Mouse (Mus musculus): ENCODE measurements around the gene Kcne3. TPM values are rescaled to one million over a fixed set of nuclear protein-coding genes. Genes with fewer than 3 reads are reported as not detected.

The Kcne3 gene
- polyA plus RNA-seq, 1 experiment from 2014 or later = 10.0 TPM

GRCm38 (mm10) chr7:100182388-100182787, 6.1 kb downstream of the Kcne3 start:
- H3K4me1 ChIP-seq (replicated peaks) = peaks cover 12% of the 10 kb centered on the region
- no peak overlapping the region for H3K9ac ChIP-seq
- H3K27me3 ChIP-seq (replicated peaks) = peaks cover 47% of the 10 kb centered on the region
- no peaks in the 10 kb centered on the region for H3K9me3 ChIP-seq (replicated peaks)
- no peak overlapping the region for H3K27ac ChIP-seq (ENCODE audit: poor library complexity, severe bottlenecking)
- no peak for ATAC-seq (ENCODE audit: insufficient number of reproducible peaks, low FRiP score)
- no peak overlapping the region for H3K4me3 ChIP-seq
- 65% methylated on average over 3 of the region's 3 CpGs for WGBS
- H3K4me2 ChIP-seq = no peak overlapping the region
- no peaks in the 10 kb centered on the region for H3K36me3 ChIP-seq

GRCm38 (mm10) chr7:100187601-100188000, 11.3 kb downstream of the Kcne3 start:
- Histone ChIP-seq H3K27ac (ENCODE audit: poor library complexity, severe bottlenecking) (no peak overlapping the region), H3K4me2 (no peak overlapping the region), H3K4me3 (no peak overlapping the region), H3K9me3 (replicated peaks) (no peaks in the 10 kb centered on the region), H3K9ac (no peak overlapping the region), H3K4me1 (replicated peaks) (no peaks in the 10 kb centered on the region), H3K36me3 (no peaks in the 10 kb centered on the region), H3K27me3 (replicated peaks) (peaks cover 20% of the 10 kb centered on the region)
- ATAC-seq (ENCODE audit: insufficient number of reproducible peaks, low FRiP score) = no peak
- 17% methylated on average over 7 of the region's 7 CpGs for WGBS

DNA sequence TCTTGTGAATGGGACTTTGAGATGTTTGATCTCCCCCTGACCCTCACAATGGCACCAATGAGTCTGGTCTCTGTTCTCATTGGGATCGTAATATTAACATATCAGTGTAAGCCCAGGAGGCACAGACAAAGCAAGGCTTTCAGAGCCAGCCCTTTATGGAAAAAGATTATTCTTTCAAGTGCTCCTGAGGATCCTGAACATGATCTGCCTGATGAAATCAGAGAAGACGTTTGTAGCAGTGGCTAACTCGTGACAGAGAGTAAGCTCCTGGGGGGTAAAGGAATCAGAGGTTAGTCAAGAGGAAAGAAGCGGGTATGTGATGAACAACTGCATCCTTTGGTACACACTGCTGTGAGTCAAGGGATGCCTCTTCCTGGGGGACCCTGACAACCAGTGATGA, 13.9 kb downstream of the Kcne3 start:
- Histone ChIP-seq H3K4me1 (replicated peaks) (no peaks in the 10 kb centered on the region), H3K36me3 (no peaks in the 10 kb centered on the region), H3K27ac (ENCODE audit: poor library complexity, severe bottlenecking) (no peak overlapping the region), H3K27me3 (replicated peaks) (peaks cover 20% of the 10 kb centered on the region), H3K4me3 (no peak overlapping the region), H3K4me2 (no peak overlapping the region), H3K9ac (no peak overlapping the region), H3K9me3 (replicated peaks) (no peaks in the 10 kb centered on the region)
- WGBS = 52% methylated on average over 4 of the region's 4 CpGs
- ATAC-seq (ENCODE audit: insufficient number of reproducible peaks, low FRiP score) = no peak

DNA sequence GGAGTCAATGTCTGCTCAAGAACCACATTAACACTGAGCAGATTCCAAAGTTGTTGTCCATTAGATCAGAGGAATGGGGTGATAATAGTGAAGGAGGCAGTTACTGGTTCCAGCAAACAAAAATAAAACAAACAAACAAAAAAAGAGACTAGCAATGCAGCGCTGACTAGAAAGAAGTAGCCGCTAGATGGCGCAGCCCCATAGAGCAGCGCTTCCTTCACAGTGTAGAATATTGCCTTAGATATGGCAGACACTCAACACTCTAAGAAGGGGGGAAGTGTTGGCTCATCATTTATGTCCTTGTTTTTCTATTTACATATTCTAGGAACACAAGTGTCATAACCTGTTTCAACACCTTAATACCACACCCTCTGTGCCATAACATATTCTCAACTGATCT, 14.5 kb downstream of the Kcne3 start:
- H3K36me3 ChIP-seq = no peaks in the 10 kb centered on the region
- no peak overlapping the region for H3K4me3 ChIP-seq
- H3K27me3 ChIP-seq (replicated peaks) = peaks cover 20% of the 10 kb centered on the region
- H3K4me2 ChIP-seq = no peak overlapping the region
- no peaks in the 10 kb centered on the region for H3K4me1 ChIP-seq (replicated peaks)
- H3K9me3 ChIP-seq (replicated peaks) = no peaks in the 10 kb centered on the region
- no peak overlapping the region for H3K27ac ChIP-seq (ENCODE audit: poor library complexity, severe bottlenecking)
- no peak overlapping the region for H3K9ac ChIP-seq
- no peak for ATAC-seq (ENCODE audit: insufficient number of reproducible peaks, low FRiP score)
- WGBS = 2% methylated on average over 4 of the region's 4 CpGs

- WGBS = 85% methylated on average over 3 of the region's 3 CpGs
- Histone ChIP-seq H3K4me2 (no peak overlapping the region), H3K4me1 (replicated peaks) (no peaks in the 10 kb centered on the region), H3K27me3 (replicated peaks) (no peaks in the 10 kb centered on the region), H3K9me3 (replicated peaks) (no peaks in the 10 kb centered on the region), H3K9ac (no peak overlapping the region), H3K4me3 (no peak overlapping the region), H3K36me3 (no peaks in the 10 kb centered on the region), H3K27ac (ENCODE audit: poor library complexity, severe bottlenecking) (no peak overlapping the region)
- ATAC-seq (ENCODE audit: insufficient number of reproducible peaks, low FRiP score) = no peak
Measured at GRCm38 (mm10) chr7:100201191-100201590, 24.9 kb downstream of the Kcne3 start.

DNA sequence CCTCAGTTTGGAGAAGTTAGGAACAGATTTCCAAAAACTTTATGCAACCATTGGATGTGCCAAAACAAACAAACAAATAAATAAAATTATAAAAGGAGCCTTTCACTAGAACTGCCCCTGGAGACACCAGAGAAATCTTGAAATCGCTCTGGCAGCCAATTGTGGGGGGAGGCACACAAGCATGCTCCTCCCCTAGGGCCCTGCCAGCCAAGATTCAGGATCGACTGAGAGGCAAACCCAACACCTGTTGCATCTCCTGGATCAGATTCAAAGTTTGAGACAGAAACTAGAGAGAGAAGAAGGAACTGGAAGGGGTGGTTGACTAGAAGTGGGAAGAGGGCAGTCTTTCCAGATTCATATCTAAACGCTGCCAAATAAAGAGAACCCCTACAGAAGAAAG, 27.3 kb downstream of the Kcne3 start:
- H3K9ac ChIP-seq = no peak overlapping the region
- no peaks in the 10 kb centered on the region for H3K36me3 ChIP-seq
- no peak overlapping the region for H3K27ac ChIP-seq (ENCODE audit: poor library complexity, severe bottlenecking)
- no peak overlapping the region for H3K4me2 ChIP-seq
- no peak overlapping the region for H3K4me3 ChIP-seq
- no peaks in the 10 kb centered on the region for H3K27me3 ChIP-seq (replicated peaks)
- H3K4me1 ChIP-seq (replicated peaks) = peaks cover 12% of the 10 kb centered on the region
- H3K9me3 ChIP-seq (replicated peaks) = no peaks in the 10 kb centered on the region
- no peak for ATAC-seq (ENCODE audit: insufficient number of reproducible peaks, low FRiP score)
- WGBS = 46% methylated on average over 3 of the region's 3 CpGs

DNA sequence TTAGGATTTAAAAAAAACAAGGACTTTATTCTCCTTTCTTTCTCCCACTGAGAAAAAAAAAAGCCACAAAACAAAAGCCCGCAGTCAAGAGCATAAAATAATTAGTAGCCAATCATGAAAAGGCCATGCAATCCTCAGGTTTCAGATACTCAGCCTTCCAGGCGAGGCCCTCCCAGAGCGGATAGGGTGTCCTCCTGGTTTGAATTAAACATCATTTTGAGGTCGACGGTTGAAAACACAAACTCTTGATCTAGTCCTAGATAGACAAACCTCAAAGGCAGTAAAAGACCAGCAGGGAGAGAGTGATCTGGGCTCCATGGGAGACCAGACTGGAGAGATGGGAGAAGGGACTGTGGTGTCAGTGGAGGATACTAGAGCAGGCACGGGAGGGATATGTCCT, 28.6 kb downstream of the Kcne3 start:
- Histone ChIP-seq H3K4me3 (no peak overlapping the region), H3K27me3 (replicated peaks) (no peaks in the 10 kb centered on the region), H3K9me3 (replicated peaks) (no peaks in the 10 kb centered on the region), H3K9ac (no peak overlapping the region), H3K4me2 (no peak overlapping the region), H3K36me3 (no peaks in the 10 kb centered on the region), H3K27ac (ENCODE audit: poor library complexity, severe bottlenecking) (no peak overlapping the region), H3K4me1 (replicated peaks) (peaks cover 12% of the 10 kb centered on the region)
- no peak for ATAC-seq (ENCODE audit: insufficient number of reproducible peaks, low FRiP score)
- WGBS = 79% methylated on average over 6 of the region's 6 CpGs

DNA sequence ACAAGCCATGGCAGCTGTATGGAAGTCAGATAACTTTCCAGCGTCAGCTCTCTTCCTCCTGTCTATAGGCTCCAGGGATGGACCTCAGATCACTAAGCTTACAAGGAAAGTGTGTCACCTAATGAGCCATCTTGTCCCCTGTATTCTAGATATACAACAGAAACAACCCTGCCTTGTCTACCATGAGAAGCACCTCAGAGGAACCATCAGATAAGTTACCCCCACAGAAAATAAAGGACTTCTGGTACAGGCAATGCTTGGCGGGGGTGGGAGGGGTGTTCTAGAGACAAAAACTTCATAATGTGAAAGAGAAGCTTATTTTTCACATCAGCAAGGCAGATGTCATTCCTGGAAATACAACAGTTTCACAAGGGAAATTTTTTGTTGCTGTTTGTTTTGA, 29.8 kb downstream of the Kcne3 start:
- Histone ChIP-seq H3K4me3 (no peak overlapping the region), H3K4me2 (no peak overlapping the region), H3K9ac (no peak overlapping the region), H3K36me3 (no peaks in the 10 kb centered on the region), H3K9me3 (replicated peaks) (no peaks in the 10 kb centered on the region), H3K4me1 (replicated peaks) (peaks cover 12% of the 10 kb centered on the region), H3K27me3 (replicated peaks) (no peaks in the 10 kb centered on the region), H3K27ac (ENCODE audit: poor library complexity, severe bottlenecking) (no peak overlapping the region)
- no peak for ATAC-seq (ENCODE audit: insufficient number of reproducible peaks, low FRiP score)
- WGBS = 73% methylated on average over 2 of the region's 2 CpGs

GRCm38 (mm10) chr7:100207886-100208285, 31.6 kb downstream of the Kcne3 start:
- no peak overlapping the region for H3K4me2 ChIP-seq
- H3K27ac ChIP-seq (ENCODE audit: poor library complexity, severe bottlenecking) = no peak overlapping the region

DNA sequence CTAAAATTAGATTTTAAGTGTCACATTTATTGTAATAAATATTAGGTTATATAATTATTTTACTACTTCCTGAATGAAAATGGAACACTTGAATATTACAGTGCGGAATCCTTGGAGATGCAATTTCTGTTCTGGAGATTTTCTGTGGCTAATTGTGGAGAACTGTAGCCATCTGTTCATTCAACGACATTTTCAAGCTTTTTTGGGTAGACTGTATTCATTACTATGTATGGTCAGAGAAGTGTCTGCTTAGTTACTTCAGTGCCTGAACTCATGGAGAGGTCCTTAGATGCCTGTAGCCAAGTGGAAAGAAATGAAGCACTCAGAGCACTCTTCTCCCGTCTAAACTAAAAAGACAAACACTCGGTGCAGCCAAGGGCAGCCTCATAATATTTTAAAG, 38.0 kb downstream of the Kcne3 start:
- Histone ChIP-seq H3K27me3 (replicated peaks) (0 out of 2 replicates have a peak, but pooled peaks cover 3% of the 10 kb centered on the region), H3K36me3 (no peaks in the 10 kb centered on the region), H3K27ac (ENCODE audit: poor library complexity, severe bottlenecking) (no peak overlapping the region), H3K4me2 (no peak overlapping the region), H3K4me1 (replicated peaks) (0 out of 2 replicates have a peak, but pooled peaks cover 6% of the 10 kb centered on the region), H3K9ac (no peak overlapping the region), H3K4me3 (no peak overlapping the region), H3K9me3 (replicated peaks) (no peaks in the 10 kb centered on the region)
- WGBS = 70% methylated on average over 4 of the region's 4 CpGs
- no peak for ATAC-seq (ENCODE audit: insufficient number of reproducible peaks, low FRiP score)

More at GRCm38 (mm10) chr7:100207886-100208285, 31.6 kb downstream of the Kcne3 start:
- no peak for ATAC-seq (ENCODE audit: insufficient number of reproducible peaks, low FRiP score)
- Histone ChIP-seq H3K9ac (no peak overlapping the region), H3K9me3 (replicated peaks) (no peaks in the 10 kb centered on the region), H3K36me3 (no peaks in the 10 kb centered on the region), H3K4me1 (replicated peaks) (peaks cover 12% of the 10 kb centered on the region), H3K4me3 (no peak overlapping the region), H3K27me3 (replicated peaks) (no peaks in the 10 kb centered on the region)

DNA sequence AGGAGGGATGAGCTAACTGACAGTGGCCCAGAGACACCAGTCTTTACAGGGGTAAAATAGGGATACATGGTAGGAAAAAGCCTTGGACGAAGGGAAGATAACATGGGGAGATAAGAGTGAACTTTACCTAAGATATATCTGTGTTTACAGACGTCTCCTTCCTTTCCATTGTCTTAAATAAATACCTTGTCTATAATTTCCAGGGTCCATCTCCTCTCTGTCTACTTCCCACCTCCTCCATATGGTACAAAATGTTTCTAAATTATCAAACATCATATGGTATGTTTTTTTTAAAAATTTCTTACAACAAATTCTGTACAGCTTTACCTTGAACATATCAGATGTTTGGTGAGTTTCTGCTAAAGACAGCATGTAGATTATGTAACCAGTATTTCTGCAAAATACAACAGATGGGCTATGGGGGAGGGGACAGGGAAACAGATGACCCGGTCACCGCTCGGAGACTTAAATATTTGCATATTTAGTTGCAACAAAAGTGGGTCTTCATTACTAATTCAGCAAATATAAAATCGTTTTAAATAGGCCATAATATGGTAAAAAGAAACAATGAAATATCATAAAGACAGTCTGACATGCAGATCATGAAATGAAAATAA, 38.9 kb downstream of the Kcne3 start:
- Histone ChIP-seq H3K4me3 (no peak overlapping the region), H3K27ac (ENCODE audit: poor library complexity, severe bottlenecking) (no peak overlapping the region), H3K9me3 (replicated peaks) (no peaks in the 10 kb centered on the region), H3K27me3 (replicated peaks) (0 out of 2 replicates have a peak, but pooled peaks cover 3% of the 10 kb centered on the region), H3K4me1 (replicated peaks) (0 out of 2 replicates have a peak, but pooled peaks cover 6% of the 10 kb centered on the region), H3K9ac (no peak overlapping the region), H3K4me2 (no peak overlapping the region), H3K36me3 (no peaks in the 10 kb centered on the region)
- no peak for ATAC-seq (ENCODE audit: insufficient number of reproducible peaks, low FRiP score)
- WGBS = 57% methylated on average over 6 of the region's 6 CpGs

DNA sequence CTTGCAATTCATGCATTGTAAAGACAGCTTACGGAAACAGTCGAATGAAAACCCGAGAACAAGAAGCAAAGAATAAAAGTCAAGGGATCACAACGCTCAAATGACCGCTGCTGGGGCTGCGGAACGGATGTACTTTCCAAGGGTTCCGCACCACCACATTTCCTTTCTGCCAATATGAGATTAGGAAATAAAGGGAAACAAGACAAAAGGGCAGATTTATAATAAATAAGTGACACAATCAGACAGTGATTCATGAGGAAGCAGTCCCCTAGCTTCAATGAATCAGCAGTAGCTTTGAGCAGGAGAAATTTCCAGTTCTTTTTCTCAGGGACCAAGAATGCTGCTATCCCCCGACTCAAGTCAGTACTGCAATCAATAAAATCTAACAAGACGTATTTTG, 39.7 kb downstream of the Kcne3 start:
- 68% methylated on average over 10 of the region's 10 CpGs for WGBS
- no peak overlapping the region for H3K9ac ChIP-seq

More for the DNA sequence above, 39.7 kb downstream of the Kcne3 start:
- Histone ChIP-seq H3K36me3 (no peaks in the 10 kb centered on the region), H3K9me3 (replicated peaks) (no peaks in the 10 kb centered on the region), H3K4me1 (replicated peaks) (0 out of 2 replicates have a peak, but pooled peaks cover 6% of the 10 kb centered on the region), H3K27ac (ENCODE audit: poor library complexity, severe bottlenecking) (no peak overlapping the region), H3K4me3 (no peak overlapping the region), H3K4me2 (no peak overlapping the region), H3K27me3 (replicated peaks) (0 out of 2 replicates have a peak, but pooled peaks cover 3% of the 10 kb centered on the region)
- no peak for ATAC-seq (ENCODE audit: insufficient number of reproducible peaks, low FRiP score)
